Mouse (Mus musculus): ENCODE data around the gene Rab1b. TPM values are rescaled to one million over a fixed set of nuclear protein-coding genes. Genes with fewer than 3 reads are reported as not detected.
"Not testable (repeated sequence)": the region's sequence is repeated elsewhere in the genome, so short reads cannot be mapped to it uniquely, and the experiment has no call there.

The Rab1b gene
- polyA plus RNA-seq (2012; rRNA removed) = 296 and 317 TPM in 2 replicates

DNA sequence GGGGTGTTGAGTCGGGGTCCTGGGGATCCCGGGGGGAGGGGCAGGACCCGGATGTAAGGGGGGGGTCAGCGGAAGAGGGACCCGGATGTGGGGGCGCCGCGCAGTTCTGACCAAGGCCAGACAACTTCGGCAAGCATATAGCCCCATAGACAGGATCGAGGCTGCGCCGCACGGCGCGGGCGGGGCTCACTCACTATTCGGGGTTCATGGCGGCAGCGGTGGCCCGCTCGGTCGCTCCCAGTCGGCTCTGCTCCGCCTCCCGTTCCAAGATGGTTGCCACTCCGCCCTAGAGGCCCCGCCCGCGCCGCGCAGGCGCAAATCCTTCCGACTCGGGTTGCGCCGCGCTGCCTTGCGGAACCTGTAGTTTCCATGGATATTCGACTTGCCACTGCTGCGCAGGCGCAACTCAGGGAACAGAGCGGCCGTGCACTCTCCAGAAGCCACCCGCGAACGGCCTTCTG, at the start of gene Rab1b:
Gene Rab1b, minus strand, starts transcription at position 342 of the 461 bp plus-strand sequence.
- no peaks in the 10 kb centered on the region for H3K27me3 ChIP-seq (ENCODE audit: control insufficient read depth, insufficient read depth, low read length)
- 1% methylated on average over 45 of the region's 46 CpGs for whole genome bisulfite sequencing
- peak within 1 kb of the TSS; percentile 81 for H3K27ac ChIP-seq (ENCODE audit: control insufficient read depth, insufficient read depth, low read length)
- peak; percentile 97 for DNase-seq
- TF ChIP-seq POLR2A (IDR thresholded peaks at IDR 0.05; ENCODE audit: control insufficient read depth, extremely low read depth, insufficient read depth, low read length, poor library complexity) = no peak; the same call in 1 of the 2 replicates
- no peak for TF ChIP-seq CTCF (IDR thresholded peaks at IDR 0.05; ENCODE audit: borderline replicate concordance, control insufficient read depth, extremely low read depth, insufficient read depth, low read length, poor library complexity)
- peaks cover 7% of the 10 kb centered on the region for H3K4me1 ChIP-seq (replicated peaks; ENCODE audit: control insufficient read depth, insufficient read depth, low read length)
- H3K36me3 ChIP-seq (ENCODE audit: control insufficient read depth, insufficient read depth, low read length) = peaks cover 16% of the 10 kb centered on the region
- H3K4me3 ChIP-seq (ENCODE audit: control insufficient read depth, insufficient read depth, low read length) = peak within 1 kb of the TSS; percentile 76

GRCm38 (mm10) chr19:5152261-5152660, 45.4 kb upstream of the Rab1b start:
- peaks cover 4% of the 10 kb centered on the region; the same call in 1 of the 2 replicates for H3K36me3 ChIP-seq (ENCODE audit: control insufficient read depth, insufficient read depth, low read length)

GRCm38 (mm10) chr19:5151741-5152140, 44.9 kb upstream of the Rab1b start:
- WGBS = 94% methylated on average over 5 of the region's 5 CpGs
- no peak for TF ChIP-seq POLR2A (IDR thresholded peaks at IDR 0.05; ENCODE audit: control insufficient read depth, extremely low read depth, insufficient read depth, low read length, poor library complexity)
- no peak for TF ChIP-seq CTCF (IDR thresholded peaks at IDR 0.05; ENCODE audit: borderline replicate concordance, control insufficient read depth, extremely low read depth, insufficient read depth, low read length, poor library complexity)
- peaks cover 4% of the 10 kb centered on the region; the same call in 1 of the 2 replicates for H3K36me3 ChIP-seq (ENCODE audit: control insufficient read depth, insufficient read depth, low read length)

More at GRCm38 (mm10) chr19:5152261-5152660, 45.4 kb upstream of the Rab1b start:
- WGBS = 98% methylated on average over 6 of the region's 6 CpGs
- Histone ChIP-seq H3K4me3 (ENCODE audit: control insufficient read depth, insufficient read depth, low read length) (no peak overlapping the region), H3K27ac (ENCODE audit: control insufficient read depth, insufficient read depth, low read length) (no peak overlapping the region), H3K27me3 (ENCODE audit: control insufficient read depth, insufficient read depth, low read length) (no peaks in the 10 kb centered on the region), H3K4me1 (replicated peaks; ENCODE audit: control insufficient read depth, insufficient read depth, low read length) (no peaks in the 10 kb centered on the region)
- TF ChIP-seq POLR2A (IDR thresholded peaks at IDR 0.05; ENCODE audit: control insufficient read depth, extremely low read depth, insufficient read depth, low read length, poor library complexity) (no peak), CTCF (IDR thresholded peaks at IDR 0.05; ENCODE audit: borderline replicate concordance, control insufficient read depth, extremely low read depth, insufficient read depth, low read length, poor library complexity) (no peak)
- no peak for DNase-seq

GRCm38 (mm10) chr19:5151331-5151730, 44.5 kb upstream of the Rab1b start:
- peak; percentile 57 for DNase-seq
- no peak overlapping the region for H3K27ac ChIP-seq (ENCODE audit: control insufficient read depth, insufficient read depth, low read length)
- no peaks in the 10 kb centered on the region for H3K4me1 ChIP-seq (replicated peaks; ENCODE audit: control insufficient read depth, insufficient read depth, low read length)
- H3K36me3 ChIP-seq (ENCODE audit: control insufficient read depth, insufficient read depth, low read length) = peaks cover 4% of the 10 kb centered on the region; the same call in 1 of the 2 replicates
- TF ChIP-seq POLR2A (IDR thresholded peaks at IDR 0.05; ENCODE audit: control insufficient read depth, extremely low read depth, insufficient read depth, low read length, poor library complexity) (no peak), CTCF (IDR thresholded peaks at IDR 0.05; ENCODE audit: borderline replicate concordance, control insufficient read depth, extremely low read depth, insufficient read depth, low read length, poor library complexity) (no peak)
- no peaks in the 10 kb centered on the region for H3K27me3 ChIP-seq (ENCODE audit: control insufficient read depth, insufficient read depth, low read length)
- WGBS = 26% methylated on average over 3 of the region's 3 CpGs
- H3K4me3 ChIP-seq (ENCODE audit: control insufficient read depth, insufficient read depth, low read length) = no peak overlapping the region

More at GRCm38 (mm10) chr19:5151741-5152140, 44.9 kb upstream of the Rab1b start:
- Histone ChIP-seq H3K27me3 (ENCODE audit: control insufficient read depth, insufficient read depth, low read length) (no peaks in the 10 kb centered on the region), H3K4me1 (replicated peaks; ENCODE audit: control insufficient read depth, insufficient read depth, low read length) (no peaks in the 10 kb centered on the region), H3K27ac (ENCODE audit: control insufficient read depth, insufficient read depth, low read length) (no peak overlapping the region), H3K4me3 (ENCODE audit: control insufficient read depth, insufficient read depth, low read length) (no peak overlapping the region)
- DNase-seq = no peak

- TF ChIP-seq POLR2A (IDR thresholded peaks at IDR 0.05; ENCODE audit: control insufficient read depth, extremely low read depth, insufficient read depth, low read length, poor library complexity) (no peak), CTCF (IDR thresholded peaks at IDR 0.05; ENCODE audit: borderline replicate concordance, control insufficient read depth, extremely low read depth, insufficient read depth, low read length, poor library complexity) (no peak)
- Histone ChIP-seq H3K27me3 (ENCODE audit: control insufficient read depth, insufficient read depth, low read length) (no peaks in the 10 kb centered on the region), H3K4me3 (ENCODE audit: control insufficient read depth, insufficient read depth, low read length) (no peak overlapping the region), H3K36me3 (ENCODE audit: control insufficient read depth, insufficient read depth, low read length) (no peaks in the 10 kb centered on the region), H3K27ac (ENCODE audit: control insufficient read depth, insufficient read depth, low read length) (no peak overlapping the region), H3K4me1 (replicated peaks; ENCODE audit: control insufficient read depth, insufficient read depth, low read length) (no peaks in the 10 kb centered on the region)
- no peak for DNase-seq
- WGBS = 96% methylated on average over 6 of the region's 6 CpGs
Observed at GRCm38 (mm10) chr19:5150358-5150757, 43.5 kb upstream of the Rab1b start.

DNA sequence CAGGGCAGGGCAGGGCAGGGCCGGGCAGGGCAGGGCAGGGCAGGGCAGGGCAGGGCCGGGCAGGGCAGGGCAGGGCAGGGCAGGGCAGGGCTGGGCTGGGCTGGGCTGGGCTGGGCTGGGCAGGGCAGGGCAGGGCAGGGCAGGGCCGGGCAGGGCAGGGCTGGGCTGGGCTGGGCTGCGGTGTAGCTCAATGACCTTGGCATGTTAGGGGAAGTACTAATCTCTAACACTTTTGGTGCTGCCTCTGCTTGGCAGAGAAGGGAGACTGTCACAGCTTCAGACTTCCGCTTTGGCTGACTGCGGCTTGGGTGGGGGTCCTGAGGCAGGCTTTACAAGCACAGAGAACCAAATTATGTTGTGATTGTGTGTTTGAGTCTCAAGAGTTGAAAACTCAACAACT, 42.2 kb upstream of the Rab1b start:
- not testable (repeated sequence) for H3K36me3 ChIP-seq (ENCODE audit: control insufficient read depth, insufficient read depth, low read length); H3K27ac ChIP-seq (ENCODE audit: control insufficient read depth, insufficient read depth, low read length); H3K4me1 ChIP-seq (replicated peaks; ENCODE audit: control insufficient read depth, insufficient read depth, low read length); DNase-seq; H3K27me3 ChIP-seq (ENCODE audit: control insufficient read depth, insufficient read depth, low read length); H3K4me3 ChIP-seq (ENCODE audit: control insufficient read depth, insufficient read depth, low read length)
- 89% methylated on average over 5 of the region's 6 CpGs for WGBS

DNA sequence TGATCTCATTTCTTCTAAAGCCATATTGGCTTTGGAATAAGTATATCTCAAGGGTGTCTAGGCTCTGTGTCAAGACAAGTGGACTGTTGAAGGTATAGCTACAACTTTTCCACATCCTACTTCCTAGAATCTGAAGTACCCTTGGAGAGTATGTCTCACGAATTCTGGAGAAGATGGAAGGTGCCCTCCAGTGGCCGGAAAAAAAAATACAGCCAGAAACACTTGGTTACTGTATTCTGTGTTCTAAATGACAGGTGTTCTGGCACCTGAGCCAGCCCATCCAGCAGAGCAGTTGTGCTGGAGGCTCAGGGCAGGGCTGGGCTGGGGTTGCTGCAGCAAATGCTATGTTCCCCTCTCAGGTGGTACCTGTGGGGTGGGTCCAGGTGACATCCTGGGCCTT, 32.8 kb upstream of the Rab1b start:
- DNase-seq = peak; percentile 64
- no peaks in the 10 kb centered on the region for H3K36me3 ChIP-seq (ENCODE audit: control insufficient read depth, insufficient read depth, low read length)
- no peaks in the 10 kb centered on the region for H3K27me3 ChIP-seq (ENCODE audit: control insufficient read depth, insufficient read depth, low read length)
- peaks cover 3% of the 10 kb centered on the region for H3K4me1 ChIP-seq (replicated peaks; ENCODE audit: control insufficient read depth, insufficient read depth, low read length)
- no peak overlapping the region for H3K27ac ChIP-seq (ENCODE audit: control insufficient read depth, insufficient read depth, low read length)
- 25% methylated on average over 2 of the region's 2 CpGs for WGBS
- no peak overlapping the region for H3K4me3 ChIP-seq (ENCODE audit: control insufficient read depth, insufficient read depth, low read length)
- TF ChIP-seq POLR2A (IDR thresholded peaks at IDR 0.05; ENCODE audit: control insufficient read depth, extremely low read depth, insufficient read depth, low read length, poor library complexity) (no peak), CTCF (IDR thresholded peaks at IDR 0.05; ENCODE audit: borderline replicate concordance, control insufficient read depth, extremely low read depth, insufficient read depth, low read length, poor library complexity) (no peak)
